Mouse (Mus musculus) heart, postnatal 0 days (tissue): ENCODE data around the gene Palld.

ENCODE experiments used
- CTCF ChIP-seq: IDR thresholded peaks from 2 replicates; pipeline ENCODE4 v1.5.1; 2016; ENCODE audit warnings: antibody characterized with exemption, control low read depth, low read depth
- EP300 ChIP-seq: IDR thresholded peaks from 2 replicates; pipeline ENCODE4 v1.6.1; 2016; ENCODE audit warnings: antibody characterized with exemption, low read depth

- TF ChIP-seq CTCF (no peak), EP300 (no peak)
Measured at GRCm38 (mm10) chr8:61756971-61757965, 145.2 kb downstream of the Palld start.
